Mouse (Mus musculus): ENCODE measurements around the gene Arhgef18. TPM values are rescaled to one million over a fixed set of nuclear protein-coding genes. Genes with fewer than 3 reads are reported as not detected.
A peak's percentile ranks its signal among the peaks of the same experiment; 100 is the strongest.

Arhgef18 gene
- polyA plus RNA-seq, 1 experiment from 2014 or later = 1.8 TPM

- ATAC-seq (ENCODE audit: insufficient read depth) = no peak
- 63% methylated on average over 2 of the region's 2 CpGs for WGBS (ENCODE audit: insufficient replicate concordance)
- no peaks in the 10 kb centered on the region for H3K9me3 ChIP-seq (replicated peaks)
- peaks cover 15% of the 10 kb centered on the region for H3K4me1 ChIP-seq (replicated peaks)
- H3K4me2 ChIP-seq = no peak overlapping the region
- H3K27ac ChIP-seq (replicated peaks) = no peak overlapping the region
- H3K36me3 ChIP-seq (replicated peaks) = no peaks in the 10 kb centered on the region
- H3K4me3 ChIP-seq (replicated peaks) = no peak overlapping the region
- no peak overlapping the region for H3K9ac ChIP-seq
- no peaks in the 10 kb centered on the region for H3K27me3 ChIP-seq
Measured at GRCm38 (mm10) chr8:3463248-3463647, 70.4 kb downstream of the Arhgef18 start.

- ATAC-seq (ENCODE audit: insufficient read depth) = no peak
- WGBS (ENCODE audit: insufficient replicate concordance) = 49% methylated on average over 5 of the region's 5 CpGs
- Histone ChIP-seq H3K4me3 (replicated peaks) (no peak overlapping the region), H3K27me3 (no peaks in the 10 kb centered on the region), H3K4me1 (replicated peaks) (peaks cover 15% of the 10 kb centered on the region), H3K4me2 (no peak overlapping the region), H3K27ac (replicated peaks) (no peak overlapping the region), H3K9me3 (replicated peaks) (no peaks in the 10 kb centered on the region), H3K9ac (no peak overlapping the region), H3K36me3 (replicated peaks) (no peaks in the 10 kb centered on the region)
Measured at GRCm38 (mm10) chr8:3464309-3464708, 71.5 kb downstream of the Arhgef18 start.

DNA sequence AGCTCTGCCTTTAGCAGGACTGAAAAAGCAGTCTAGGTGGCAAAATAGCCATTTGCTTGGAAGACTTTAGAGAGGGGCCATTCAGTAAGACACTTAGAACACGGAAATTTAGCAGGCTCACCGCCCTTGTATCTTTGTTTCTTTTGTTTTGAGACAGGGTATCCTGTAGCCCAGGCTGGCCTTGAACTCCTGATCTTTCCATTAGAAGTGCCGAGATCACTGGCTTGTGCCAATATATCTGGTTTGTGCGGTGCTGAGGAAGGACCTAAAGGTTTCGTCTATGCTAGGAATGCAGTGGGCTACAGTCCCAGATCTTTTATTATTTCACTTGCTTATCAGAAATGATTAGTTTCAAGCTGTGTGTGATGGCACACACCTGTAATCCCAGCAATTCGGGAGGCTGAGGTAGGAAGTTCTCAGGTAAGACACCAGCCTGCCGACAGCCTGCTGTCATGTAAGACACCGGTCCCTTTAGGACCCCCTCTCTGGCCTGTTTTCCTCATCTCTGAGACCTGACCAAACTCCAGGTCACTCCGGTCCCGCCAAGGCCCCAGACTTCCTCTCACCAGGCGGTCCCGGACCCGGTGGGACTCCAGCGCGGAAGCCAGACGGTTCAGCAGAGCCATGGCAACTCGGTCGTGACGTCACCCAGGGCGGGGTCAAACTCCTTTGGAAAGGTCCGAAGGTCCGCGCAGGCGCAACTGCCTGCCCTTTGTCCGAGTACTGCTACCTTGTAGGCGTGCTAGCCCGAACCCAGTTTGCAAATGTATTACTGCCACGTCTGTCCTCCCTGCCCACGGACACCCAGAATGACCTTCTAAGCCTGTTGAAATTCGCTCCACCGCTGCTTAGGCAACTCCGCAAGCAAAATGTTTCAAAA lies 74.4 kb downstream of the Arhgef18 start, which contains the start of gene Pex11g:
Pex11g (minus strand) TSS at position 675 of the 880 bp plus-strand sequence.
- peak within 1 kb of the TSS; percentile 63 for H3K4me3 ChIP-seq (replicated peaks)
- no peaks in the 10 kb centered on the region for H3K27me3 ChIP-seq
- H3K9me3 ChIP-seq (replicated peaks) = no peaks in the 10 kb centered on the region
- peak; percentile 86 for ATAC-seq (ENCODE audit: insufficient read depth)
- peak within 1 kb of the TSS; percentile 85 for H3K4me2 ChIP-seq
- H3K36me3 ChIP-seq (replicated peaks) = no peaks in the 10 kb centered on the region
- peak within 1 kb of the TSS; percentile 63 for H3K9ac ChIP-seq
- 6% methylated on average over 32 of the region's 32 CpGs for WGBS (ENCODE audit: insufficient replicate concordance)
- peaks cover 15% of the 10 kb centered on the region for H3K4me1 ChIP-seq (replicated peaks)
- peak within 1 kb of the TSS; percentile 62; the same call in 1 of the 2 replicates for H3K27ac ChIP-seq (replicated peaks)

DNA sequence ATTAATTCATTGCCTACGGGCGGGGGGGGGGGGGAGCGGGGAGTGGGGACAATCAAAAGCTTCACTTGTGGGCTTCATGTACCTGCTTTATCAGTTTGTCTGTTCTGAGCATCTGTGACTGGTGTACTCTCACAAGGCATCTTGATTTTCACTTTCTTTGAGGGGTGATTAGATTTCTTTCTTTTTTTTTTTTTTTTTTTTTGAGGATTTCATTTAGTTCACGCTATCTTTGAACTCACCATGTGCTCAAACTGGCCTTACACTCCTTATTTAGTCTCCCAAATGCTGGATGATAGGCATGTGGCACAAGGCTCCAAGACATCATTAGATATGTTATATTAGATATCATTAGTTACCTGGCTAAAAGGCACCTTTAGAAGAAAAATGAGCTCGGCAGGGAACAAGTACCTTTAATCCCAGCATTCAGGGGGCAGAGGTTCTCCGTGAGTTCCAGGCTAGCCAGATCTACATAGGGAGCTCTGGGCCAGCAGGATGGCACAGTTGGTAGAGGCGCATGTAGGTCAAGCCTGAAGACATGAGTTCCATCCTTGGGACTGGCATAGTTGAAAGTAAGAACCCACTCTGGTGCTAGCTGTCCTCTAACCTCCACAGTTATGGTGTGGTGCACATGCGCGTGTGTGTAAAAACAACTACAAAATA lies 75.2 kb downstream of the Arhgef18 start:
- H3K4me2 ChIP-seq = peak overlapping the region; percentile 85
- no peaks in the 10 kb centered on the region for H3K36me3 ChIP-seq (replicated peaks)
- peak overlapping the region; percentile 45; the same call in 1 of the 2 replicates for H3K27ac ChIP-seq (replicated peaks)
- peak overlapping the region; percentile 63 for H3K9ac ChIP-seq
- 47% methylated on average over 9 of the region's 9 CpGs for WGBS (ENCODE audit: insufficient replicate concordance)
- no peaks in the 10 kb centered on the region for H3K27me3 ChIP-seq
- H3K4me1 ChIP-seq (replicated peaks) = peaks cover 15% of the 10 kb centered on the region
- no peaks in the 10 kb centered on the region for H3K9me3 ChIP-seq (replicated peaks)
- ATAC-seq (ENCODE audit: insufficient read depth) = no peak
- H3K4me3 ChIP-seq (replicated peaks) = peak overlapping the region; percentile 63

DNA sequence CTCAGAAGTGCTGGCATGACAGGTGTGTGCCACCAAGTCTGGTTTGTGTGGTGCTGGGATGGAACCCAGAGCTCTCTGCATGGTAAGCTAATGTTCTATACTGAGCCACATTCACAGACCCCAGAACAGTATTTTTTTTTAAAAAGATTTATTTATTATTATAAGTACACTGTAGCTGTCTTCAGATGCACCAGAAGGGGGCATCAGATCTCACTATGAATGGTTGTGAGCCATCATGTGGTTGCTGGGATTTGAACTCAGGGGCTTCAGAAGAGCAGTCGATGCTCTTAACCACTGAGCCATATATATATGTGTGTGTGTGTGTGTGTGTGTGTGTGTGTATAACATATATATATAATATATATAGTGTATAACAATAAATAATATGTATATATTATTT lies 76.0 kb downstream of the Arhgef18 start:
- Histone ChIP-seq H3K4me2 (no peak overlapping the region), H3K4me3 (replicated peaks) (no peak overlapping the region), H3K27ac (replicated peaks) (no peak overlapping the region), H3K9me3 (replicated peaks) (no peaks in the 10 kb centered on the region), H3K4me1 (replicated peaks) (peaks cover 15% of the 10 kb centered on the region), H3K36me3 (replicated peaks) (no peaks in the 10 kb centered on the region), H3K9ac (no peak overlapping the region), H3K27me3 (no peaks in the 10 kb centered on the region)
- no peak for ATAC-seq (ENCODE audit: insufficient read depth)
- 53% methylated on average over 1 of the region's 1 CpGs for WGBS (ENCODE audit: insufficient replicate concordance)

DNA sequence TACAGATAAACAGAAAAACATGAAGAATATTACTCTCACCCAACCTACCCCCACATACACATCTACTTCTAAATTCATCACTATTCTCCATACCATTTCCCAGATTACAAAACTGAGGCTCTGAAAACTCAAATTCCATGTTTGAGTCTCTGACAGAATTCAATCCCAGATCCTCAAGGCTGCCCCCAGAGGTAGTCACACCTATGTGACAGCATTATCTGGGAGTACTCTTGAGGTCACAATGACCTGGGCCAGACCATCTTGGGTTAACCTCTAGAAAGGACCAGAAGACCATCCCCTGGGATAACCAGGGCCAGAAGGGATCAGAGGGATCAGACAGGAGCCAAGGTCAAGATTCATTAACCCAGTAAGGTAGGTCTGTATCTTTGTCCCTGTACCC lies 77.8 kb downstream of the Arhgef18 start, which contains the start of gene Tex45:
Tex45 (plus strand) TSS at position 301 of the 400 bp plus-strand sequence.
- Histone ChIP-seq H3K4me2 (no peak within 1 kb of the TSS), H3K9ac (no peak within 1 kb of the TSS), H3K27ac (replicated peaks) (no peak within 1 kb of the TSS), H3K9me3 (replicated peaks) (no peaks in the 10 kb centered on the region), H3K4me1 (replicated peaks) (peaks cover 15% of the 10 kb centered on the region), H3K4me3 (replicated peaks) (no peak within 1 kb of the TSS), H3K36me3 (replicated peaks) (no peaks in the 10 kb centered on the region), H3K27me3 (peaks cover 6% of the 10 kb centered on the region)
- no peak for ATAC-seq (ENCODE audit: insufficient read depth)

GRCm38 (mm10) chr8:3475715-3476429 lies 83.1 kb downstream of the Arhgef18 start:
- Histone ChIP-seq H3K4me1 (replicated peaks) (peaks cover 7% of the 10 kb centered on the region; the same call in 1 of the 2 replicates), H3K4me2 (peak overlapping the region; percentile 39), H3K27me3 (peaks cover 26% of the 10 kb centered on the region), H3K9ac (no peak overlapping the region), H3K9me3 (replicated peaks) (no peaks in the 10 kb centered on the region), H3K36me3 (replicated peaks) (no peaks in the 10 kb centered on the region), H3K27ac (replicated peaks) (no peak overlapping the region), H3K4me3 (replicated peaks) (no peak overlapping the region)
- no peak for ATAC-seq (ENCODE audit: insufficient read depth)
- 23% methylated on average over 37 of the region's 37 CpGs for WGBS (ENCODE audit: insufficient replicate concordance)

DNA sequence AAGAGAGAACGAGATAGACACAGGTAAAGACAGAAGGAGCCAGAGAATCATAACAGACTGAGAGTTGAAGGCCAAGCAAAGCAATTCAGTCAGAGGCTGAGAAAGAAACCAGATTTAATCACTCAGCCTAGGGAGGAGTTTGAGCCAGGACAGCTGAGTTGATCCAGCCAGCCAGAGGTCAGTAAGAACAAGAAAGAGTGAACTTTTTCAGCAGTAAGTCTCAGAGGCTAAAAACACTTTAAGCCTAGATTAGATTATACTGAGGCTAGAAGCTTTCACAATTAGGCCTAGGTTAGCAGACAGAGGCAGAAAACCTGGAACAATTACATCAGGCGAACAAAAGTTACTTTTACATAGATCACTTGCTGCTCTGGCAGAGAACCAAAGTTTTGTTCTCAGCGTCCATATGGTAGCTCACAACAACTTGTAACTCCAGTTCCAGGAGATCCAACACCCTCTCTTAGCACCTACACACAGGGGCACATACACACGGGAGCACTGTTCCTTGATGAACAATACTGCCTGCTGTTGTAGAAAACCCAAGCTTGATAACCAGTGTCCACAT lies 87.5 kb downstream of the Arhgef18 start:
- Histone ChIP-seq H3K4me1 (replicated peaks) (peaks cover 13% of the 10 kb centered on the region; the same call in 1 of the 2 replicates), H3K36me3 (replicated peaks) (no peaks in the 10 kb centered on the region), H3K4me3 (replicated peaks) (no peak overlapping the region), H3K9me3 (replicated peaks) (no peaks in the 10 kb centered on the region), H3K27me3 (peaks cover 32% of the 10 kb centered on the region), H3K9ac (no peak overlapping the region), H3K27ac (replicated peaks) (no peak overlapping the region), H3K4me2 (no peak overlapping the region)
- no peak for ATAC-seq (ENCODE audit: insufficient read depth)
- WGBS (ENCODE audit: insufficient replicate concordance) = 47% methylated on average over 4 of the region's 4 CpGs

- no peak for ATAC-seq (ENCODE audit: insufficient read depth)
- Histone ChIP-seq H3K27me3 (peaks cover 20% of the 10 kb centered on the region), H3K27ac (replicated peaks) (no peak overlapping the region), H3K9ac (no peak overlapping the region), H3K9me3 (replicated peaks) (no peaks in the 10 kb centered on the region), H3K4me1 (replicated peaks) (0 out of 2 replicates have a peak, but pooled peaks cover 6% of the 10 kb centered on the region), H3K4me2 (0 out of 2 replicates have a peak overlapping the region, but pooled peaks have one; percentile 7), H3K36me3 (replicated peaks) (no peaks in the 10 kb centered on the region), H3K4me3 (replicated peaks) (no peak overlapping the region)
- 46% methylated on average over 5 of the region's 5 CpGs for WGBS (ENCODE audit: insufficient replicate concordance)
Measured at GRCm38 (mm10) chr8:3481605-3482004, 88.8 kb downstream of the Arhgef18 start.

DNA sequence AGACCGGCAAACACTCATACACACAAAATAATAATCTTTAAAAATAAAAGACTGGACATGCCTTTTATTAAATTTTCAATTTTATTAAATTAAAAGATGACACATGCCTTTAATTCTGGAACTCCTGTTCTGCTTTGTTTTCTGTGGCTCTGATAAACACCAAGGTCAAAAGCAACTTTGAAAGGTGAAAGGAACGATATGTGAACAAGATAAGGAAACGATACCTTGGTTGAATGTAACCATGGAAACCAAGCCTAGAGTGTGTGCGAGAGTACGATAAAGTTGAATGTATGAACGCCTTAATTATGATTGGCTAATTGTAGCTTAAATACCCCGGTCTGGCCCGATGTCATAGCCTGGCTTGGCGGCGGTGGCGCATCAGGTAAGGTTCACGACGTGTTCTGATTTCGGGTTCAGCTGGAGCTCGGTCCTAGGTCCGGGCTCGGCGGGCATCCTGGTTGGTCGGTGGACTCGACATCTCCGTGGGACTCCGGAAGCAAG lies 89.5 kb downstream of the Arhgef18 start:
- Histone ChIP-seq H3K36me3 (replicated peaks) (no peaks in the 10 kb centered on the region), H3K9me3 (replicated peaks) (no peaks in the 10 kb centered on the region), H3K4me3 (replicated peaks) (no peak overlapping the region), H3K4me2 (no peak overlapping the region), H3K9ac (no peak overlapping the region), H3K4me1 (replicated peaks) (0 out of 2 replicates have a peak, but pooled peaks cover 6% of the 10 kb centered on the region), H3K27me3 (peaks cover 19% of the 10 kb centered on the region), H3K27ac (replicated peaks) (no peak overlapping the region)
- 71% methylated on average over 22 of the region's 22 CpGs for WGBS (ENCODE audit: insufficient replicate concordance)
- ATAC-seq (ENCODE audit: insufficient read depth) = no peak

Data from liver, embryonic 15.5 days (tissue).